Mouse (Mus musculus) brain, embryonic 14.5 days (tissue): ENCODE results near the gene Hcrtr1.

Experiments used
- CTCF ChIP-seq: fragments of 200-500 bp; IDR thresholded peaks from 2 replicates; pipeline ENCODE4 v1.5.1; 2012; ENCODE audit warnings: inconsistent platforms, mild to moderate bottlenecking, moderate library complexity, borderline replicate concordance; ENCODE audit not compliant: insufficient read depth, insufficient read length; ENCODE audit errors: extremely low read depth
- POLR2A ChIP-seq: fragments of 200-500 bp; IDR thresholded peaks from 2 replicates; pipeline ENCODE4 v1.6.1; 2012; ENCODE audit warnings: mild to moderate bottlenecking, inconsistent platforms, borderline replicate concordance; ENCODE audit not compliant: poor library complexity, insufficient read depth, insufficient read length, severe bottlenecking; ENCODE audit errors: extremely low read depth

DNA sequence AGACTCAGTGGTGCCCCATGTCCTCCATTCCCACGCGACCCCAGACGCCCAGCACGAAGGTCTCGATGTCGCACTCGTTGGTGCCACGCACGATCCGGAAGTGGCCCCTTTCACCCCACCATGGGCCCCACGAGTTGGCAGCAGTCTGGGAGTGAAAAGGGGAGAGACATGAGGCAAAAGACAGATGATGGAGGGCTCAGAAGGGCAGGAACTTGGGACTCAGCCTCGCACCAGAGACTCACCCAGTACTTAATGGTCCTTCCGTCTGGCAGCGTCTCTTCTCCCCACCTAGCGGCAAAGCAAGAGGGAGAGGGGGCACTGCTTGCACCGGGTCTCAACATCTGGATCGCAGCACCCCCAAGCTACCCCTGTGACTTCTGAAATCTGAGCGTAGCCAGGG lies 26.9 kb upstream of the Hcrtr1 start:
- TF ChIP-seq POLR2A, result no peak
- TF ChIP-seq CTCF, result no peak
